Mouse (Mus musculus) limb, embryonic 13.5 days (tissue): ENCODE measurements at regions not wholly inside any gene's neighbourhood (a gene's known extent, or its start where the extent isn't known, plus 50 kb on each side); places are given as distances from the start of the nearest gene placed in this dataset.
A peak's percentile ranks its signal among the peaks of the same experiment; 100 is the strongest.
"Not testable (repeated sequence)": the region's sequence is repeated elsewhere in the genome, so short reads cannot be mapped to it uniquely, and the experiment has no call there.

Experiments used
- ATAC-seq: fragments of 200-750 bp; cut with Nextera tagmentation; 2 replicates; pipeline ENCODE4 v1.8.0; 2017; ENCODE audit warnings: low read depth, moderate number of reproducible peaks, moderate TSS enrichment; ENCODE audit not compliant: low FRiP score
- H3K27ac ChIP-seq: fragments of 300-500 bp; sonication (generic); 2 replicates; pipeline ENCODE4 v1.5.1; 2015; ENCODE audit warnings: inconsistent platforms, mild to moderate bottlenecking, moderate library complexity
- H3K27me3 ChIP-seq: fragments of 300-500 bp; sonication (generic); 2 replicates; pipeline ENCODE4 v1.6.1; 2015; ENCODE audit warnings: mild to moderate bottlenecking, inconsistent platforms
- H3K36me3 ChIP-seq: fragments of 300-500 bp; sonication (generic); 2 replicates; pipeline ENCODE4 v1.6.1; 2015; ENCODE audit warnings: inconsistent platforms, mild to moderate bottlenecking, moderate library complexity
- H3K4me1 ChIP-seq: fragments of 300-500 bp; sonication (generic); 2 replicates; pipeline ENCODE4 v1.6.1; 2015; ENCODE audit warnings: inconsistent platforms
- H3K4me2 ChIP-seq: fragments of 300-500 bp; sonication (generic); replicated peaks from 2 replicates; pipeline ENCODE4 v1.6.1; 2015; ENCODE audit warnings: inconsistent platforms, mild to moderate bottlenecking, moderate library complexity
- H3K4me3 ChIP-seq: fragments of 300-500 bp; sonication (generic); 2 replicates; pipeline ENCODE4 v1.5.1; 2015; ENCODE audit warnings: moderate library complexity, mild to moderate bottlenecking, inconsistent platforms
- H3K9ac ChIP-seq: fragments of 300-500 bp; sonication (generic); 2 replicates; pipeline ENCODE4 v1.6.1; 2015; ENCODE audit warnings: mild to moderate bottlenecking, inconsistent platforms
- H3K9me3 ChIP-seq: fragments of 300-500 bp; sonication (generic); 2 replicates; pipeline ENCODE4 v1.6.1; 2016; ENCODE audit warnings: inconsistent platforms
- WGBS: fragments of 180-500 bp; shearing (Covaris S2); methylation state at CpG from one replicate; pipeline ENCODE4 v1.1.7; 2015; 5-methylcytosine and 5-hydroxymethylcytosine counted together

DNA sequence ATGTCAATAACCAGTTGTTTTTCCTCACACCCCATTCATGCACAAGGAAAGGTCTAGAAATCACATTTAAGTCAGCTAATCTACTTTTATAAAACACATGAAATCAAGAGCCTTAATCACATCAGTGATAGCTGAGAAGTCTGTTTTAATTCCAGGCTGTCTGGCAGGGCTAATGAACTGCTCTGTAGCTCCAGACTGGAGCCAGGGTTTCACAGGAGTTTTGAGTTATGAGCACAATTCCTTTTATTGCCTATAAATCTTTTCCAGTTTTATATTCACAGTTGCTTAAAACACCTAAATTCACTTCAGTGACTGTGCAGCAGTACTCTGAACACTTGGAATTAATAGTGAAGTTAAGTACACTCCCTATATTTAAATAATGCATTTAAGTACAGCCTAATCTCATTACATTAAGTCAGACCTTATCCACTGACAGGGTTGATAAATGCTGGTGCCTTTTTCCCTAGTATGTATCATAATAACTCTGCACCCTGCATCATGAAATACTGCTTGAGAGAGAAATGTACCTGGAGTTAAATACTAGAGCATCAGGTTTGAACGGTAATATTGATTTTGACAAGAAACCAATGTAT, 198.6 kb upstream of the Gria4 start:
- H3K9me3 ChIP-seq = no peaks in the 10 kb centered on the region
- no peak overlapping the region for H3K9ac ChIP-seq
- H3K36me3 ChIP-seq = no peaks in the 10 kb centered on the region
- ATAC-seq = 0 out of 2 replicates have a peak, but pooled peaks have one; percentile 73
- H3K4me3 ChIP-seq = no peak overlapping the region
- no peak overlapping the region for H3K27ac ChIP-seq
- peaks cover 5% of the 10 kb centered on the region for H3K4me1 ChIP-seq
- H3K4me2 ChIP-seq = no peak overlapping the region
- 57% methylated on average over 1 of the region's 1 CpGs for WGBS
- H3K27me3 ChIP-seq = no peaks in the 10 kb centered on the region

DNA sequence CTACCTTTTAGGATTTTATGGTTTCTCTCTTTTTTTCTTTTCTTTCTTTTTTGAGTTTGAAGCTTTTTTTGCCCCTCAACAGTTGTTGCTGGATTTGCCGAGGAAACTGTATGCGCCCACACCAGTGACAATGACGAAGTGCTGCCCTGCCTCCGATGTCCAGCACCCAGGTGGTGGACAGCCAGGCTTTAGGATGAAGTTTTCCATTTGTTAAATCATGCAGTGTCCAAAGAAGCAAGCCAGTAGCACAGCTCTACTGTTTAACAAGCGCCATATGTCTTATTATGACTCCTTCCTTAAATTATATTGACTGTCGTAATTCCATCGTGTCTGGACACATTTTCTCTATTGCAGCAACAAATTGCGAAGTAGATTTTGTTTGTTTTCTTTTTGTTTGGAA, 183.4 kb upstream of the Gria4 start:
- H3K9ac ChIP-seq, H3K27ac ChIP-seq: not testable (repeated sequence)

DNA sequence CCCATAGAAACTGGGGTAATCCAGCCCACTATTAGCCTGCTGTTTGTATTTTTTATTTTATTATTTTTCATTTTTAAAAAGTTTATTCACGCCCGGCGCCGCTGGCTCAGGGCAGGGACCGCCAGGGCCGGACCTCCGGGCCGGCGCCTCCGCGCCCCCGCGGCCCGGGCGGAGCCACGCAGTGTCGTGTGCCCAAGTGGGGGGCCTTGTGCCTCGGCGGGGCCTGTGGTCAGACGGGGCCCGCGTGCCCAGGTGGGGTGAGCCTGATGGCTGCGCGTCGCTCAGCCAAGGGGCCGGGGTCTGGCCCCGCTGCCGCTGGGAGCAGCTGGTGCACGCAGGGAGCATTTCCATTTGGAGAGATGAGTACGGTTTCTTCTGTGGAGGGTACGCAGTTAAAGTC, 181.5 kb upstream of the Gria4 start:
- no peaks in the 10 kb centered on the region for H3K27me3 ChIP-seq
- 90% methylated on average over 31 of the region's 31 CpGs for WGBS
- H3K9me3 ChIP-seq = peaks cover 7% of the 10 kb centered on the region; the same call in 1 of the 2 replicates
- H3K4me2 ChIP-seq = no peak overlapping the region
- H3K9ac ChIP-seq = no peak overlapping the region
- no peak overlapping the region for H3K4me3 ChIP-seq
- no peak for ATAC-seq
- peaks cover 4% of the 10 kb centered on the region; the same call in 1 of the 2 replicates for H3K4me1 ChIP-seq
- no peaks in the 10 kb centered on the region for H3K36me3 ChIP-seq
- no peak overlapping the region for H3K27ac ChIP-seq

More for the DNA sequence above, 183.4 kb upstream of the Gria4 start:
- WGBS = 38% methylated on average over 8 of the region's 8 CpGs
- not testable (repeated sequence) for H3K4me3 ChIP-seq, ATAC-seq, H3K27me3 ChIP-seq, H3K4me1 ChIP-seq, H3K4me2 ChIP-seq, H3K9me3 ChIP-seq, H3K36me3 ChIP-seq

DNA sequence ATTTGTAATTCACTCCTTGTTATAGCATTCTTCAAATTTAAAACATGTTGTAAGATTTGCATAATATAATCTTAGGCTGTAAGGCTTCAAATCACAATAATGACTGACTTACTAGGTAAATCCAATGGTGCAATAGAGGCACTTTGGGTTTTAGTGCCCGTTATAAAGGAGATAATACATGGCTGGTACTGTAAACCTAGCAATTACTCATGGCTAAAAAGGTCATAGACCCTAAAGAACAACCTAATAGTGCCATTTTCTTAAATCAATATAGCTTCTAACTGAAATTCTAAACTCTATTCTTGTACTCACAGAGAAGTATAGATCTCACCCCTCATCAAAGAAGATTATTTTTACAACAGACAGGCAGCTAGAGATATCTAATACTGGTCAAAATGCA, 179.0 kb upstream of the Gria4 start:
- Histone ChIP-seq H3K4me2 (no peak overlapping the region), H3K4me1 (no peaks in the 10 kb centered on the region), H3K9ac (no peak overlapping the region), H3K4me3 (no peak overlapping the region), H3K36me3 (no peaks in the 10 kb centered on the region), H3K27ac (no peak overlapping the region), H3K9me3 (peaks cover 7% of the 10 kb centered on the region; the same call in 1 of the 2 replicates), H3K27me3 (no peaks in the 10 kb centered on the region)
- ATAC-seq = no peak
- WGBS = 82% methylated on average over 1 of the region's 1 CpGs

DNA sequence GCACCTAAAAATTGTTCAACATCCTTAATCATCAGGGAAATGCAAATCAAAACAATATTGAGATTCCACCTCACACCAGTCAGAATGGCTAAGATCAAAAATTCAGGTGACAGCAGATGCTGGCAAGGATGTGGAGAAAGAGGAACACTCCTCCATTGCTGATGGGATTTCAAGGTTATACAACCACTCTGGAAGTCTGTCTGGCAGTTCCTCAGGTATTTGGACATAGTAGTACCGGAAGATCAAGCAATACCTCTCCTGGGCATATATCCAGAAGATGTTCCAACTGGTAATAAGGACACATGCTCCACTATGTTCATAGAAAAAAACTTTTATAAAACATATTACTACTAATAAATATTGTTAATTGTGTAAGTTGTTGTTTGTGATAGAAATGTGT, 135.8 kb upstream of the Gria4 start:
- not testable (repeated sequence) for ATAC-seq, H3K4me1 ChIP-seq, H3K36me3 ChIP-seq, H3K9ac ChIP-seq, H3K4me3 ChIP-seq, H3K4me2 ChIP-seq, H3K27me3 ChIP-seq, H3K9me3 ChIP-seq, H3K27ac ChIP-seq
- WGBS = 92% methylated on average over 1 of the region's 1 CpGs

DNA sequence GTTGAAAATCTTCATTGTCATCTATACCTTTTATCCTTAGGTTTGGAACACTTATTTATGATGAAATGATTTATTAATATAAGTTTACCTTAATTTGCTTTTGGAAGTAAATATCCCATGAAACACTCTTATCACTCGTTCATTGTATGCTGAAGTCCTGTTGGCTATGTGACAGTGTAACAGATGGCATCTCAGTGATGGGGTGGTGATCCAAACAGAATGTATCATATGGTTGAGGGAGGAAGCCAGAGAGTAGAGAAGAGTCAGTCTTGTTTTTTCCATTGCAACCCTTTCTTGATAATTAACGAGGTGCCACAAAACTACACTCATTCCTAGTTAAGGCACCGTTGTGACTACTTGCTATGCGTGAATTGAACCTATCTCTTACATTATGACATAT, 134.3 kb upstream of the Gria4 start:
- Histone ChIP-seq H3K4me3 (no peak overlapping the region), H3K27ac (no peak overlapping the region), H3K9me3 (no peaks in the 10 kb centered on the region), H3K4me1 (no peaks in the 10 kb centered on the region), H3K9ac (no peak overlapping the region), H3K27me3 (no peaks in the 10 kb centered on the region), H3K36me3 (no peaks in the 10 kb centered on the region), H3K4me2 (no peak overlapping the region)
- WGBS = 84% methylated on average over 4 of the region's 4 CpGs
- ATAC-seq = no peak

DNA sequence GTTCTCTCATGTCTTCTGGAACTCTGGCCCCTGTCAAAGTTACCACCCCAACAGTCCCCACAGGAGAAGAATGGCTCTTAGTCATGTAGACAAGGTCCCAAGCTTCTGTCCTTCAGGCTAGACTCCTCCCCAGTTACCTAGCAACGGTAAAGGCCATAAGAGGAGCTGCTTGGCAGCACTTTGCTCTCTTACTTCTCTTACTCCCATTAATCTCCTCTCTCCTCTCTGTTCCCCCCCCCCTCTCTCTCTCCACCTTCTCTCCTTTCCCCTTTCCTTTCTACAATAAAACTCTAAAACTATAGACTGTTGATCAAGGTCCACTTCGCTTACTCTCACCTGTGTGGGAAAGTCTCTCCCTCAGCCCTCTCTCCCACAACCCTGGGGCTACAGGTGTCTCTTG, 114.5 kb upstream of the Gria4 start:
- H3K36me3 ChIP-seq = no peaks in the 10 kb centered on the region
- H3K4me1 ChIP-seq = no peaks in the 10 kb centered on the region
- H3K4me2 ChIP-seq = no peak overlapping the region
- WGBS = 87% methylated on average over 2 of the region's 2 CpGs
- H3K9ac ChIP-seq = no peak overlapping the region
- H3K4me3 ChIP-seq = no peak overlapping the region
- ATAC-seq = no peak
- no peaks in the 10 kb centered on the region for H3K9me3 ChIP-seq
- H3K27me3 ChIP-seq = no peaks in the 10 kb centered on the region
- H3K27ac ChIP-seq = no peak overlapping the region

DNA sequence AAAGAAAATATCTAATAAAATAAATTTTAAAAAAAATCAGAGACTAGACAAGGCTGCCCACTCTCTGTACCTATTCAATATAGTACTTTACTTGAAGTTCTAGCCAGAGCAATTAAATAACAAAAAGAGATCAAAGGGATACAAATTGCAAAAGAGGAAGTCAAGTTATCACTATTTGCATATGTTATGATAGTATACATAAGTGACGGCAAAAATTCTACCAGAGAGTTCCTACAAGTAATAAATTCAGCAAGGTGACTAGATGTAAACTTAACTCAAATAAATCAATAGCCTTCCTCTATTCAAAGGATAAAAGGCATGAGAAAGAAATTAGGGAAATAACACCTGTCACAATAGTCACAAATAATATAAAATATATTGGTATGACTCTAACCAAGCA, 89.4 kb upstream of the Gria4 start:
- 89% methylated on average over 1 of the region's 1 CpGs for WGBS
- no peak overlapping the region for H3K4me3 ChIP-seq
- no peaks in the 10 kb centered on the region for H3K36me3 ChIP-seq
- H3K27ac ChIP-seq = no peak overlapping the region
- no peaks in the 10 kb centered on the region for H3K9me3 ChIP-seq
- H3K27me3 ChIP-seq = no peaks in the 10 kb centered on the region
- H3K4me1 ChIP-seq = no peaks in the 10 kb centered on the region
- no peak for ATAC-seq
- no peak overlapping the region for H3K9ac ChIP-seq
- H3K4me2 ChIP-seq = no peak overlapping the region
